Mouse (Mus musculus) limb, embryonic 15.5 days (tissue): ENCODE data around the gene Hamp2. TPM values are rescaled to one million over a fixed set of nuclear protein-coding genes. Genes with fewer than 3 reads are reported as not detected.

Source experiments
- ATAC-seq: fragments of 200-750 bp; cut with Nextera tagmentation; 2 replicates; pipeline ENCODE4 v1.8.0; 2017; ENCODE audit warnings: low read depth, moderate TSS enrichment; ENCODE audit not compliant: insufficient number of reproducible peaks, low FRiP score, low TSS enrichment
- H3K27ac ChIP-seq: fragments of 300-500 bp; sonication (generic); 2 replicates; pipeline ENCODE4 v1.5.1; 2015; ENCODE audit warnings: moderate library complexity, mild to moderate bottlenecking, inconsistent platforms
- H3K27me3 ChIP-seq: fragments of 300-500 bp; sonication (generic); 2 replicates; pipeline ENCODE4 v1.6.1; 2015; ENCODE audit warnings: inconsistent platforms
- H3K36me3 ChIP-seq: fragments of 300-500 bp; sonication (generic); 2 replicates; pipeline ENCODE4 v1.6.1; 2015; ENCODE audit warnings: inconsistent platforms
- H3K4me1 ChIP-seq: fragments of 300-500 bp; sonication (generic); 2 replicates; pipeline ENCODE4 v1.6.1; 2015; ENCODE audit warnings: inconsistent platforms
- H3K4me2 ChIP-seq: fragments of 300-500 bp; sonication (generic); 2 replicates; pipeline ENCODE4 v1.6.1; 2015; ENCODE audit warnings: mild to moderate bottlenecking, inconsistent platforms
- H3K4me3 ChIP-seq: fragments of 300-500 bp; sonication (generic); 2 replicates; pipeline ENCODE4 v1.5.1; 2015; ENCODE audit warnings: mild to moderate bottlenecking, inconsistent platforms
- H3K9ac ChIP-seq: fragments of 300-500 bp; sonication (generic); 2 replicates; pipeline ENCODE4 v1.6.1; 2015; ENCODE audit warnings: inconsistent platforms
- H3K9me3 ChIP-seq: fragments of 300-500 bp; sonication (generic); 2 replicates; pipeline ENCODE4 v1.6.1; 2016; ENCODE audit warnings: inconsistent platforms
- WGBS: fragments of 180-500 bp; shearing (Covaris S2); methylation state at CpG from one replicate; pipeline ENCODE4 v1.1.7; 2015; 5-methylcytosine and 5-hydroxymethylcytosine counted together
- polyA plus RNA-seq: library from polyadenylated mRNA; unstranded; fragments of >200 nt; fragmentation: Nextera tagmentation; extraction: Ambion mirVana; gene quantifications from 2 replicates; pipeline ENCODE4 v1.2.1, GENCODE M21; 2015

Hamp2 gene
- polyA plus RNA-seq, 1 experiment from 2014 or later = not detected

GRCm38 (mm10) chr7:30917219-30917618 lies 7.3 kb downstream of the Hamp2 start:
- no peak overlapping the region for H3K9ac ChIP-seq
- H3K9me3 ChIP-seq = no peaks in the 10 kb centered on the region
- peaks cover 7% of the 10 kb centered on the region; the same call in 1 of the 2 replicates for H3K4me1 ChIP-seq
- no peak overlapping the region for H3K4me2 ChIP-seq
- no peak overlapping the region for H3K4me3 ChIP-seq
- no peak for ATAC-seq
- H3K27ac ChIP-seq = no peak overlapping the region
- 51% methylated on average over 4 of the region's 4 CpGs for WGBS
- H3K27me3 ChIP-seq = no peaks in the 10 kb centered on the region
- H3K36me3 ChIP-seq = no peaks in the 10 kb centered on the region

- no peak for ATAC-seq
- Histone ChIP-seq H3K4me1 (peaks cover 7% of the 10 kb centered on the region; the same call in 1 of the 2 replicates), H3K27me3 (no peaks in the 10 kb centered on the region), H3K4me2 (no peak overlapping the region), H3K9me3 (no peaks in the 10 kb centered on the region), H3K4me3 (no peak overlapping the region), H3K9ac (no peak overlapping the region), H3K27ac (no peak overlapping the region), H3K36me3 (no peaks in the 10 kb centered on the region)
- WGBS = 37% methylated on average over 6 of the region's 6 CpGs
Observed at GRCm38 (mm10) chr7:30916713-30917112, 7.8 kb downstream of the Hamp2 start.

DNA sequence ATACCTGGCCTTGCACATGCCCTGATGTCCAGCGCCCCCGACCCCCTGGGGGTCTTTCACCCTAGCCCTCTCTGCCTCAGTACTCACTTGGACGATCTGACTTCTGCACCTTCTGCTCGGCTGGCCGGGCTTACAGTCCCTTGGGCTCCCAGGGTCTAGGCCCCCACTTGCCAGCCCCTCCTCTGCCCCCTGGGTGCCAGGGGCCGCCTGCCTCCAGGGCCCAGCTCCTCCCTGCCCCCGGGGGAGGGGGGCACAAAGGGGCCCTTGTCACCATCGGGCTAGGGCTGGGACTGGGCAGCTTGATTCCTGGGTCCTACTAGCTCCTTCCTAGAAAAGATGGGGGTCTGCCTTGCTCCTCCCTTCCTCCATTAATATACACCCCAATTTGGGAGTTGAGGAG lies 9.7 kb downstream of the Hamp2 start, which contains the start of gene Mag:
Gene Mag (minus strand): TSS at position 142 of the 400 bp plus-strand sequence.
- H3K36me3 ChIP-seq = no peaks in the 10 kb centered on the region
- 82% methylated on average over 8 of the region's 8 CpGs for WGBS
- H3K27ac ChIP-seq = no peak within 1 kb of the TSS
- no peaks in the 10 kb centered on the region for H3K27me3 ChIP-seq
- no peak within 1 kb of the TSS for H3K4me2 ChIP-seq
- no peak for ATAC-seq
- no peak within 1 kb of the TSS for H3K4me3 ChIP-seq
- H3K9me3 ChIP-seq = no peaks in the 10 kb centered on the region
- no peak within 1 kb of the TSS for H3K9ac ChIP-seq
- peaks cover 7% of the 10 kb centered on the region; the same call in 1 of the 2 replicates for H3K4me1 ChIP-seq

DNA sequence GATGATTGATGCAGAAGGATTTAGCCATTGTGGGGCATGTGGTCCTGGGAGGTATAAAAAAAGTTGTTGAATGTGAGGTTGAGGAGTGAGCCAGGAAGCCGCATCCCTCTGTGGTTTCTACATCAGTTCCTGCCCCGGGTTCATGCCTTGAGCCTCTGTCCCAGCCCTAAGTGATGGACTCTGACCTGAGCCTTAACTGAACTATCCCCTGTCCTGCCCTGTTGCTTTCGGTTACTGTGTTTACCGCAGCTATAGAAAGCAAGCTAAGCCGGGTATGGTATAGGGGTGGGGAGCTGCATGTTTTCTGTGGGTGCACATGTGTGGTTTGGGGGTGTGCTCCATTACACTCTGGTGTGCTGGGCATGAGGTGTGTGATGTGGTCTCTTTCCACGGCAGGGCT lies 14.7 kb downstream of the Hamp2 start:
- H3K27me3 ChIP-seq = 0 out of 2 replicates have a peak, but pooled peaks cover 3% of the 10 kb centered on the region
- WGBS = 65% methylated on average over 6 of the region's 6 CpGs
- no peak overlapping the region for H3K4me3 ChIP-seq
- no peaks in the 10 kb centered on the region for H3K9me3 ChIP-seq
- peaks cover 17% of the 10 kb centered on the region for H3K4me1 ChIP-seq
- no peak overlapping the region for H3K4me2 ChIP-seq
- H3K36me3 ChIP-seq = no peaks in the 10 kb centered on the region
- no peak for ATAC-seq
- no peak overlapping the region for H3K9ac ChIP-seq
- no peak overlapping the region for H3K27ac ChIP-seq

- H3K4me1 ChIP-seq = peaks cover 17% of the 10 kb centered on the region
- 0 out of 2 replicates have a peak, but pooled peaks have one; percentile 30 for ATAC-seq
- H3K4me2 ChIP-seq = peak overlapping the region; percentile 53
- 0 out of 2 replicates have a peak, but pooled peaks cover 3% of the 10 kb centered on the region for H3K27me3 ChIP-seq
- H3K9ac ChIP-seq = no peak overlapping the region
- H3K9me3 ChIP-seq = no peaks in the 10 kb centered on the region
- no peaks in the 10 kb centered on the region for H3K36me3 ChIP-seq
- WGBS = 24% methylated on average over 16 of the region's 17 CpGs
- H3K4me3 ChIP-seq = peak overlapping the region; percentile 28
- no peak overlapping the region for H3K27ac ChIP-seq
Observed at GRCm38 (mm10) chr7:30908992-30909431, 15.5 kb downstream of the Hamp2 start.

DNA sequence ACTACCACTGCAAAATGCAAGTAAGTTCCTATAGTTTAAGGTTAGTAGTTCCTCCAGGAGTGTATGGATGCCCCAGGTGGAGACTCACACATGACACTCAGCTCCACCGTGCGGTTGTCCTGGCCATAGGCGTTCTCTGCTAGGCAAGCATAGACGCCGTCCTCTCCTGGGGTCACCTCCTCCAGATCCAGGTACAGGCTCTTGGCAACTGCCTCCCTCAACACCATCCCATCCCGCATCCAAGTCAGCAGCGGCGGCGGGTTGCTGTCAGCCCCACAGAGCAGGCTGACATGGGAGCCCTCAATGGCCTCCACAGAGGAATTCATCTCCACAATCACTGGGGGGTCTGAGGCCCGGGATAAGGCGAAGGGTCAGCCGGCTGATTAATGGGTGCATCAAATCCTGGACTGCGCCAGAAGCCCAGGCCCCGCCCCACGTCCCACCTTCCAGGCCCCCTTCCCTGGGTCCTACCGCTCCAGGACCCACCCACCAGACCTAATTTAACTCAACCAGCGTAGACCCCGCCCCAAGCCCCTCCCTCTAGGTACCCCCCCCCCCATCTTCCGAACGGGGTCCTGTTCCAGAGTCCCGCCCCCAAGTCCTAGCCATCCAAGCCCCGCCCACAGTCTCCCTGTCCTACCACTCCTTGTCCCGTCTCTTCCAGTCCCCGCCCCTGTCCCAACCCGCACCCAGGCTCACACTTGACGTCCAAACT lies 16.0 kb downstream of the Hamp2 start:
- Histone ChIP-seq H3K36me3 (no peaks in the 10 kb centered on the region), H3K9me3 (no peaks in the 10 kb centered on the region), H3K4me1 (peaks cover 17% of the 10 kb centered on the region), H3K4me2 (peak overlapping the region; percentile 53), H3K4me3 (peak overlapping the region; percentile 28), H3K27ac (no peak overlapping the region), H3K9ac (no peak overlapping the region), H3K27me3 (0 out of 2 replicates have a peak, but pooled peaks cover 3% of the 10 kb centered on the region)
- WGBS = 1% methylated on average over 25 of the region's 26 CpGs
- 0 out of 2 replicates have a peak, but pooled peaks have one; percentile 37 for ATAC-seq

GRCm38 (mm10) chr7:30904042-30904441 lies 20.4 kb downstream of the Hamp2 start:
- no peaks in the 10 kb centered on the region for H3K36me3 ChIP-seq
- no peaks in the 10 kb centered on the region for H3K9me3 ChIP-seq
- H3K27me3 ChIP-seq = 0 out of 2 replicates have a peak, but pooled peaks cover 3% of the 10 kb centered on the region
- no peak for ATAC-seq
- H3K9ac ChIP-seq = no peak overlapping the region
- H3K4me3 ChIP-seq = no peak overlapping the region
- H3K27ac ChIP-seq = no peak overlapping the region
- WGBS = 41% methylated on average over 4 of the region's 4 CpGs
- no peak overlapping the region for H3K4me2 ChIP-seq
- peaks cover 13% of the 10 kb centered on the region for H3K4me1 ChIP-seq

GRCm38 (mm10) chr7:30895217-30895616 lies 29.3 kb downstream of the Hamp2 start:
- 80% methylated on average over 3 of the region's 3 CpGs for WGBS
- 0 out of 2 replicates have a peak, but pooled peaks cover 7% of the 10 kb centered on the region for H3K4me1 ChIP-seq
- H3K4me2 ChIP-seq = no peak overlapping the region
- H3K4me3 ChIP-seq = no peak overlapping the region
- no peaks in the 10 kb centered on the region for H3K36me3 ChIP-seq
- H3K27ac ChIP-seq = no peak overlapping the region
- no peak overlapping the region for H3K9ac ChIP-seq
- H3K9me3 ChIP-seq = no peaks in the 10 kb centered on the region
- ATAC-seq = no peak
- no peaks in the 10 kb centered on the region for H3K27me3 ChIP-seq

GRCm38 (mm10) chr7:30892515-30892914 lies 32.0 kb downstream of the Hamp2 start:
- Histone ChIP-seq H3K27me3 (no peaks in the 10 kb centered on the region), H3K4me1 (0 out of 2 replicates have a peak, but pooled peaks cover 3% of the 10 kb centered on the region), H3K9me3 (no peaks in the 10 kb centered on the region), H3K27ac (no peak overlapping the region), H3K9ac (no peak overlapping the region; the same call in 1 of the 2 replicates), H3K4me2 (no peak overlapping the region), H3K36me3 (no peaks in the 10 kb centered on the region), H3K4me3 (no peak overlapping the region)
- WGBS = 50% methylated on average over 3 of the region's 3 CpGs
- no peak for ATAC-seq

- H3K4me3 ChIP-seq = no peak overlapping the region
Observed at GRCm38 (mm10) chr7:30891746-30892145, 32.7 kb downstream of the Hamp2 start.

DNA sequence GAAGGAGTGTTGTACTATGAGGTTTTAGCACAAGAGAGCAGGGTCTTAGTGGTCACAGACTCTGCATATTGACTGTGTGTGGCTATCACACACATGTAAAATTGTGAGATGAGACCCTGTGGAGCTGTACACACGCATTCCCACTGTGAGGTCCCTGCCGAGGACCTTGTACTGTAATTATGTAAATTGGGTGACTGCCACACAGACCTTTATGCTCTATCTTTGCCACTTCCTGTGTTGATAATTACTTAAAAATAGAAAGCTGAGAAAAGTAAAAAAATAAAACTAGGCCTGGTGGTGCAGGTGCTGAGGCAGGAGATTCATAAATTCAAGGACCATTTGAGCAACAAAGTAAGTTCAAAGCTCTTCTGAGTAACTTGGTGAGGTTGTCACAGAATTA lies 33.8 kb downstream of the Hamp2 start:
- Histone ChIP-seq H3K9ac (no peak overlapping the region), H3K4me3 (no peak overlapping the region), H3K9me3 (no peaks in the 10 kb centered on the region), H3K27ac (no peak overlapping the region), H3K4me1 (0 out of 2 replicates have a peak, but pooled peaks cover 3% of the 10 kb centered on the region), H3K27me3 (no peaks in the 10 kb centered on the region), H3K4me2 (no peak overlapping the region), H3K36me3 (no peaks in the 10 kb centered on the region)
- 63% methylated on average over 2 of the region's 2 CpGs for WGBS
- no peak for ATAC-seq

More at GRCm38 (mm10) chr7:30891746-30892145, 32.7 kb downstream of the Hamp2 start:
- Histone ChIP-seq H3K27me3 (no peaks in the 10 kb centered on the region), H3K36me3 (no peaks in the 10 kb centered on the region), H3K4me1 (0 out of 2 replicates have a peak, but pooled peaks cover 3% of the 10 kb centered on the region), H3K4me2 (no peak overlapping the region), H3K27ac (no peak overlapping the region), H3K9ac (no peak overlapping the region), H3K9me3 (no peaks in the 10 kb centered on the region)
- no peak for ATAC-seq
- 84% methylated on average over 9 of the region's 9 CpGs for WGBS

DNA sequence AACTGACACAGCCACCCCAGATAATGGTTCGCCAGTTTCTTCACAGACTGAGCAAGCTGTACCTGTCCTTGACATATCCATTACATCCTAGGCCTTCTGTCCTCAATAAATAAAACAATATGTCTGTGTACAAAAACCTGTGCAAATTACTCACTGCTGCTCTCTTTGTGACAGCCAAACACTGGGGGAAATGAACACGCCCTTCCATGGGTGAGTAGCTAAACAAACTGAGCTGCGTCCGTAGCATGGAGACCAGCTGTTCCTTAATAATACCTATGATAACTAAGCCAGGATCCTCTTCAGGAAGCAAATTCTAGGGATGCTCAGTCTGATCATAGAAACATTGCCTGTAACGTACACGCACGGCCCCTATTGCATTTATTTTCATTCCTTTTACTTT lies 35.7 kb downstream of the Hamp2 start:
- 81% methylated on average over 7 of the region's 7 CpGs for WGBS
- ATAC-seq = no peak
- H3K9ac ChIP-seq = no peak overlapping the region

More for the DNA sequence above, 35.7 kb downstream of the Hamp2 start:
- Histone ChIP-seq H3K9me3 (no peaks in the 10 kb centered on the region), H3K4me3 (no peak overlapping the region), H3K4me1 (0 out of 2 replicates have a peak, but pooled peaks cover 3% of the 10 kb centered on the region), H3K27me3 (no peaks in the 10 kb centered on the region), H3K27ac (no peak overlapping the region), H3K4me2 (no peak overlapping the region), H3K36me3 (no peaks in the 10 kb centered on the region)
